Mouse (Mus musculus) lung, embryonic 15.5 days (tissue): ENCODE measurements around the gene Entpd2. TPM values are rescaled to one million over a fixed set of nuclear protein-coding genes. Genes with fewer than 3 reads are reported as not detected.

Source experiments
- ATAC-seq: fragments of 200-750 bp; cut with Nextera tagmentation; 2 replicates; pipeline ENCODE4 v1.8.0; 2017; ENCODE audit warnings: moderate number of reproducible peaks, borderline replicate concordance; ENCODE audit not compliant: low FRiP score, low TSS enrichment; ENCODE audit errors: extremely low read depth
- H3K27ac ChIP-seq: fragments of 300-500 bp; sonication (generic); 2 replicates; pipeline ENCODE4 v1.5.1; 2015; ENCODE audit warnings: moderate library complexity, mild to moderate bottlenecking, inconsistent platforms
- H3K27me3 ChIP-seq: fragments of 300-500 bp; sonication (generic); 2 replicates; pipeline ENCODE4 v1.6.1; 2015; ENCODE audit warnings: inconsistent platforms
- H3K36me3 ChIP-seq: fragments of 300-500 bp; sonication (generic); 2 replicates; pipeline ENCODE4 v1.6.1; 2015; ENCODE audit warnings: inconsistent platforms
- H3K4me1 ChIP-seq: fragments of 300-500 bp; sonication (generic); 2 replicates; pipeline ENCODE4 v1.6.1; 2015; ENCODE audit warnings: inconsistent platforms
- H3K4me2 ChIP-seq: fragments of 300-500 bp; sonication (generic); 2 replicates; pipeline ENCODE4 v1.6.1; 2015; ENCODE audit warnings: inconsistent platforms, mild to moderate bottlenecking, moderate library complexity
- H3K4me3 ChIP-seq: fragments of 300-500 bp; sonication (generic); 2 replicates; pipeline ENCODE4 v1.5.1; 2015; ENCODE audit warnings: mild to moderate bottlenecking, inconsistent platforms
- H3K9ac ChIP-seq: fragments of 300-500 bp; sonication (generic); 2 replicates; pipeline ENCODE4 v1.6.1; 2015; ENCODE audit warnings: inconsistent platforms
- H3K9me3 ChIP-seq: fragments of 300-500 bp; sonication (generic); 2 replicates; pipeline ENCODE4 v1.6.1; 2016; ENCODE audit warnings: inconsistent platforms
- WGBS: fragments of 180-500 bp; shearing (Covaris S2); methylation state at CpG from one replicate; pipeline ENCODE4 v1.1.7; 2015; 5-methylcytosine and 5-hydroxymethylcytosine counted together
- polyA plus RNA-seq: library from polyadenylated mRNA; unstranded; fragments of >200 nt; fragmentation: Nextera tagmentation; extraction: Ambion mirVana; gene quantifications from 2 replicates; pipeline ENCODE4 v1.2.1, GENCODE M21; 2015

Entpd2 gene
- 2.1 and 3.6 TPM in 2 replicates for polyA plus RNA-seq

DNA sequence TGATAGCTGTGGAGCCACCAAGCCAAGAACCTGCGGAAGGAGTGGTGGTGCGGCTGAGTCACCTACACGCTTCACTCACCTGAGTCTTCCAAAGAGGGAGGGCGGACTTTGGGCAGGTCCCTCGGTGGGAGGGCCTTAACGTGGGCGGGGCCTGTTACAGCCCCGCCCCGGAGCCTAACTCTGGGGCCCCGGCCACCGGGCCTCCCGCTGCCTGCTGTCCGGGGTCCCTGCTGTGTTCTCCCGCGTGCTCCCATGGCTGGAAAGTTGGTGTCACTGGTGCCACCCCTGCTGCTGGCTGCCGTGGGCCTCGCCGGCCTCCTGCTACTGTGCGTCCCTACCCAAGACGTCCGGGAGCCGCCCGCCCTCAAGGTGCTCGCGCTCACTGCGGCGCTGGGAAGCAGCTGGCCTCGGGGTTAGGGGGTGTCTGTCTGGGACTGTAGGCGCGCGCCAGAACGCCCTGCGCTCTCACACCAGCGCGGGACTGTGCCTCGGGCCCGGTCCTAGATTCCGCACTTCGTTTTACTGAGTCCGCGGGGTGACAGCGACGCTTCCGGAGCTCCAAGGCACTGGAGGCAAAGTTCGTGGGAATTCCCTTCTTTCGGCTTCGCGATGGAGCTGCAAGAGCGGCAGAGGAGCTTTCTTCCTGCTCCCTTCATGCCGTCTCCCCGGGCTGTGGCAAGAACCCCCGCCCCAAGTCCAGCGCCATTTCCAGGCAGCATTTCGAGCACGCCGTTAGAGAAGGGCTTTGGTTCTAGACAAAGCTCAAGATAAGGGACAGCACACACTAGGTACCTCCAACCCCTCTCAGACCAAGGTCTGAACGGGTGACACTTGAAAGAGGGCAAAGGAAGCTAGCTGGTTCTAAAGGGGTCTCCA is at the start of gene Entpd2:
Entpd2 (plus strand) TSS at position 154 of the 876 bp plus-strand sequence.
- peaks cover 65% of the 10 kb centered on the region for H3K27me3 ChIP-seq
- peak within 1 kb of the TSS; percentile 11; the same call in 1 of the 2 replicates for H3K9ac ChIP-seq
- H3K9me3 ChIP-seq = no peaks in the 10 kb centered on the region
- peak within 1 kb of the TSS; percentile 78 for H3K4me2 ChIP-seq
- peak; percentile 36; the same call in 1 of the 2 replicates for ATAC-seq
- WGBS = 2% methylated on average over 57 of the region's 57 CpGs
- H3K4me1 ChIP-seq = peaks cover 19% of the 10 kb centered on the region
- no peak within 1 kb of the TSS for H3K27ac ChIP-seq
- H3K4me3 ChIP-seq = peak within 1 kb of the TSS; percentile 40
- H3K36me3 ChIP-seq = no peaks in the 10 kb centered on the region

GRCm38 (mm10) chr2:25348162-25348561 is 47.5 kb upstream of the Entpd2 start:
- no peak overlapping the region for H3K27ac ChIP-seq
- 83% methylated on average over 7 of the region's 7 CpGs for WGBS
- peaks cover 96% of the 10 kb centered on the region for H3K36me3 ChIP-seq
- no peaks in the 10 kb centered on the region for H3K9me3 ChIP-seq
- ATAC-seq = no peak
- no peaks in the 10 kb centered on the region for H3K4me1 ChIP-seq
- H3K4me3 ChIP-seq = no peak overlapping the region
- no peaks in the 10 kb centered on the region for H3K27me3 ChIP-seq
- no peak overlapping the region for H3K9ac ChIP-seq
- H3K4me2 ChIP-seq = no peak overlapping the region

- Histone ChIP-seq H3K27me3 (no peaks in the 10 kb centered on the region), H3K4me2 (no peak overlapping the region), H3K4me3 (no peak overlapping the region), H3K9me3 (no peaks in the 10 kb centered on the region), H3K27ac (no peak overlapping the region), H3K4me1 (no peaks in the 10 kb centered on the region), H3K9ac (no peak overlapping the region), H3K36me3 (peaks cover 83% of the 10 kb centered on the region)
- ATAC-seq = no peak
- 89% methylated on average over 4 of the region's 4 CpGs for WGBS
These were observed 46.2 kb upstream of the Entpd2 start for GRCm38 (mm10) chr2:25349499-25349898.

GRCm38 (mm10) chr2:25350701-25351100 is 45.0 kb upstream of the Entpd2 start:
- WGBS = 94% methylated on average over 3 of the region's 3 CpGs
- H3K36me3 ChIP-seq = peaks cover 71% of the 10 kb centered on the region
- no peak overlapping the region for H3K27ac ChIP-seq
- H3K9me3 ChIP-seq = no peaks in the 10 kb centered on the region
- no peaks in the 10 kb centered on the region for H3K27me3 ChIP-seq
- H3K9ac ChIP-seq = no peak overlapping the region
- no peak overlapping the region for H3K4me2 ChIP-seq
- H3K4me1 ChIP-seq = peaks cover 7% of the 10 kb centered on the region
- no peak overlapping the region for H3K4me3 ChIP-seq
- ATAC-seq = no peak

- H3K4me3 ChIP-seq = no peak overlapping the region
- ATAC-seq = no peak
- peaks cover 20% of the 10 kb centered on the region for H3K4me1 ChIP-seq
- peaks cover 39% of the 10 kb centered on the region for H3K36me3 ChIP-seq
- H3K9me3 ChIP-seq = no peaks in the 10 kb centered on the region
- H3K4me2 ChIP-seq = no peak overlapping the region
- H3K27ac ChIP-seq = no peak overlapping the region
- 77% methylated on average over 6 of the region's 6 CpGs for WGBS
- no peaks in the 10 kb centered on the region for H3K27me3 ChIP-seq
- no peak overlapping the region for H3K9ac ChIP-seq
These were observed 41.5 kb upstream of the Entpd2 start for GRCm38 (mm10) chr2:25354211-25354610.

GRCm38 (mm10) chr2:25355419-25356066 is 40.1 kb upstream of the Entpd2 start:
- no peak for ATAC-seq
- Histone ChIP-seq H3K27ac (no peak overlapping the region), H3K9me3 (no peaks in the 10 kb centered on the region), H3K36me3 (peaks cover 25% of the 10 kb centered on the region), H3K9ac (peak overlapping the region; percentile 35; the same call in 1 of the 2 replicates), H3K4me2 (peak overlapping the region; percentile 86), H3K4me1 (peaks cover 20% of the 10 kb centered on the region), H3K4me3 (peak overlapping the region; percentile 48), H3K27me3 (no peaks in the 10 kb centered on the region)
- WGBS = 31% methylated on average over 18 of the region's 18 CpGs

DNA sequence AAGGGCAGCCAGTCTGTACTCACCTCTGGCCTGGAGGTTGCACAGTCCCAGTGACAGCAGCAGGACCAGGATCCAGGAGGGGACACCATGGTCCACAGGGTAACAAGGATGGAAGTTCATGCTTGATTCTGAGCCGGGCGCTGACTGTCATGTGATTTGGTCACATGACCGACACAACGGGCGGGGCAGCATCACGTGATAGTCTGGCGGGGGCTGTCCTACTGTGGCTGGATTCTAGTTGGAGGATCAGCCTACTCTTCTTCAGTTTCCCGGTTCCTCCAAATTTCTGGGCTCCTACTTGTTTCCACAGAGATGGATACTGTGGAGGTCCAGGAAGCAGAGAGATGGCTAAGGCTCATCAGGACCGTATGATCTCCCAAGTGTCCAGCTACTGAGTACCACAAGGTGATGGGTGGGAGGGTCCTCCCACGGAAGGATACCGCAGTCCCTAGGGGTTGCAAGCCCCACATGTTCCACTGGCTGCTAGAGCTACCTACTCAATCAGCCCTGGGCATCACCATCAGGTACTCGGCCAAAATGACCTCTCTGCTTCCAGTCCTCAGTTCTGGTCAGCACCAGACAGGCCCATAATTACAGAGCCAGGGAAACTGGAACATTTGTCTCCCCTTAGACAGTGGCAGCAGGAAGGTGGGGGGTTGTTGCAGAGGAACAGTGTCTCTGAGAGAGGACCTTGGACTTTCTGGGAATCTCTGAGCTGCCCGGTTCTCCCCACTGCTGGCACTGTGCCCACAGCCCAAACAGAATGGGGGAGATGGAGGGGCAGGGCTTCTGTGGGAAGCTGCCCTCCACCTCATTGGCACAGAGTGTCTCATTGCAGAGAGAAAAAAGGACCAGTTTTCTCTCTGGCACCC is 39.2 kb upstream of the Entpd2 start, which contains the start of gene Dpp7:
Dpp7 (minus strand) TSS at position 152 of the 872 bp plus-strand sequence.
- peak within 1 kb of the TSS; percentile 51 for H3K9ac ChIP-seq
- H3K36me3 ChIP-seq = peaks cover 17% of the 10 kb centered on the region
- H3K4me2 ChIP-seq = peak within 1 kb of the TSS; percentile 86
- H3K9me3 ChIP-seq = no peaks in the 10 kb centered on the region
- H3K27me3 ChIP-seq = no peaks in the 10 kb centered on the region
- WGBS = 3% methylated on average over 13 of the region's 13 CpGs
- H3K4me1 ChIP-seq = peaks cover 20% of the 10 kb centered on the region
- no peak within 1 kb of the TSS for H3K27ac ChIP-seq
- ATAC-seq = peak; percentile 73
- peak within 1 kb of the TSS; percentile 48 for H3K4me3 ChIP-seq

GRCm38 (mm10) chr2:25359848-25360247 is 35.8 kb upstream of the Entpd2 start:
- peaks cover 11% of the 10 kb centered on the region; the same call in 1 of the 2 replicates for H3K27me3 ChIP-seq
- no peak overlapping the region for H3K9ac ChIP-seq
- H3K27ac ChIP-seq = no peak overlapping the region
- peaks cover 33% of the 10 kb centered on the region for H3K4me1 ChIP-seq
- H3K4me2 ChIP-seq = no peak overlapping the region
- ATAC-seq = no peak
- no peaks in the 10 kb centered on the region for H3K9me3 ChIP-seq
- H3K36me3 ChIP-seq = no peaks in the 10 kb centered on the region
- 70% methylated on average over 4 of the region's 4 CpGs for WGBS
- H3K4me3 ChIP-seq = no peak overlapping the region

DNA sequence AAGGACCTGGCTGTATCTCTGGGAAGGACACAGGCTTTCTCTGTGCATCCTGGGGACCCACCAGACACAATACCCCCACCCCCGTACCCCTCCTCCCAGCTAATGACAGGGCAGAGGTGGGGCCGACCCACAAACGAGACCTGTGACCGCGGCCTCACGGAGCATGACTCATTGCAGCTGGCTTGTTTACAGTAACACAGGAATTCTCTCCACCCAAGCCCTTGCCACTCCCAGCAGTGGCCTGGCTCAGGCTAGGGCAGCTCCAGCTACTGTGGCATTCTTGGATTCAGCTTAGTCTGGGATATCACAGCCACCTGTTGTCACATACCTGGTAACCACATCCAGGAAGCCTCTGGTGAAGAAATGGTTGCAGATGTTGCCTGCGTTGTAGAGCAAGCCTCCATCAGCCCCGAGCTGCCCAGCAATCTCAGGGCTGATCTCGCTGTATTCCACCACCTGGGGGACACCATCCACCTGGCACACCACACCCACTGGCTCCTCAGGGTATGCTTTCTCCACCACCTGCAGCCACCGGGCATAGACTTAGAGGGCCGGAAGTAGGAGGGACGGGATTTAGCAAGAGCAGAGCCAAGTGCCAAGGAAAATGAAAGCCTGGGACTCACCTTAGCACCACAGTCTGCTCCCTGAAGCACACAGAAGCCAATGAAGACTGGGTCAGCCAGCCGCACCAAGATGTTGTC is 32.0 kb upstream of the Entpd2 start:
- no peak overlapping the region for H3K4me3 ChIP-seq
- no peaks in the 10 kb centered on the region for H3K36me3 ChIP-seq
- H3K9me3 ChIP-seq = no peaks in the 10 kb centered on the region
- no peak for ATAC-seq
- no peak overlapping the region for H3K4me2 ChIP-seq
- peaks cover 17% of the 10 kb centered on the region for H3K27me3 ChIP-seq
- H3K4me1 ChIP-seq = peaks cover 22% of the 10 kb centered on the region
- no peak overlapping the region for H3K9ac ChIP-seq
- WGBS = 42% methylated on average over 13 of the region's 13 CpGs
- H3K27ac ChIP-seq = no peak overlapping the region

DNA sequence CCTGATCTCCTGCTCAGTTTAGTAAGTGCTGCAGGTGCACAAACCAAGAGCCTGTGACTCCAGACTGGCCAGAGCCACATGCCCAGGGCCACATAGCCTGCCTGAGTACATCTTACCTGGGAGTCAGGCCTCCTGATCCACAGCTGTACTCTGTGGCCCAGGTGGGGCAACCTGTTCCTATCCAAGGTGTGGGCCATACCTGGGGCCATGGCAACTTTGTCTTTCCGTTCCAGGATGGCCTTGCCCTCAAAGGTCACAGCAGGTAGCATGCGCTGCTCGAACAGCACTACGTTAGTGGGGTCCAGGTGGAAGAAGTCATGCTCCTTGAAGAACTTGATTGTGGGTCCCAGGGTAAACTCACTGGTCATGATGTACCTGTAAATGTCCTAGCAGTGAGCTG is 31.4 kb upstream of the Entpd2 start:
- Histone ChIP-seq H3K9ac (no peak overlapping the region), H3K9me3 (no peaks in the 10 kb centered on the region), H3K27ac (no peak overlapping the region), H3K27me3 (peaks cover 17% of the 10 kb centered on the region), H3K36me3 (no peaks in the 10 kb centered on the region), H3K4me3 (peak overlapping the region; percentile 73; the same call in 1 of the 2 replicates), H3K4me1 (peaks cover 22% of the 10 kb centered on the region), H3K4me2 (peak overlapping the region; percentile 100)
- 82% methylated on average over 4 of the region's 4 CpGs for WGBS
- no peak for ATAC-seq

DNA sequence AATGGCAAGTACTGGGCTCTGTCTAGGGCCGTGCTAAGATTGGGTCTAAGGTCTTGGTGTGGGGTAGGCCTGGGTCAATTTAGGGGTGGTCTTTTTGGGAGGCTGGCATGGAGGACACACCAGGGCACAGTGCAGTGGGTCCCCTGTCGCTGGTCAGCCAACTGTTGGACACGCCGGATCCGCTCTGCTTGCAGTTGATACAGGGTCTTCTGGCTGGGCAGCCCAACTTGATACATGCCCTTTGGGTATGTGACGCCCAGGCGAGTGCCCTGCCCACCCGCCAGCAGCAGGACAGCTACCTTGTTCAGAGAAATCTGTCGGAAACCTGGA is 30.9 kb upstream of the Entpd2 start:
- peaks cover 22% of the 10 kb centered on the region for H3K4me1 ChIP-seq
- peak overlapping the region; percentile 24; the same call in 1 of the 2 replicates for H3K27ac ChIP-seq
- peak overlapping the region; percentile 73 for H3K4me3 ChIP-seq
- WGBS = 25% methylated on average over 9 of the region's 9 CpGs
- peak overlapping the region; percentile 75 for H3K9ac ChIP-seq
- H3K4me2 ChIP-seq = peak overlapping the region; percentile 100
- peaks cover 17% of the 10 kb centered on the region for H3K27me3 ChIP-seq
- H3K9me3 ChIP-seq = no peaks in the 10 kb centered on the region
- no peaks in the 10 kb centered on the region for H3K36me3 ChIP-seq
- ATAC-seq = no peak; the same call in 1 of the 2 replicates
